Mouse (Mus musculus): Measurements from ENCODE around the gene Cypt12.

Cypt12 gene

GRCm38 (mm10) chr3:17948299-17948698 is at the start of gene Cypt12:
Gene Cypt12, plus strand, starts transcription at chr3:17948410.
- 92% methylated on average over 13 of the region's 13 CpGs for WGBS

- WGBS: 37% methylated on average over 2 of the region's 2 CpGs
Measured at GRCm38 (mm10) chr3:17940206-17940605, 8.0 kb upstream of the Cypt12 start.
